Mouse (Mus musculus) hindbrain, embryonic 15.5 days (tissue): ENCODE measurements around the gene Ddx47. TPM values are rescaled to one million over a fixed set of nuclear protein-coding genes. Genes with fewer than 3 reads are reported as not detected.

Experiments
- ATAC-seq: fragments of 200-750 bp; cut with Nextera tagmentation; 2 replicates; pipeline ENCODE4 v1.8.0; 2017; ENCODE audit warnings: low read depth, moderate number of reproducible peaks, moderate TSS enrichment; ENCODE audit not compliant: low FRiP score
- H3K27ac ChIP-seq: fragments of 300-500 bp; sonication (generic); replicated peaks from 2 replicates; pipeline ENCODE4 v1.5.1; 2015; ENCODE audit warnings: mild to moderate bottlenecking, inconsistent platforms
- H3K27me3 ChIP-seq: fragments of 300-500 bp; sonication (generic); 2 replicates; pipeline ENCODE4 v1.6.1; 2015; ENCODE audit warnings: control low read depth, inconsistent platforms
- H3K36me3 ChIP-seq: fragments of 300-500 bp; sonication (generic); 2 replicates; pipeline ENCODE4 v1.6.1; 2015; ENCODE audit warnings: control low read depth, inconsistent platforms
- H3K4me1 ChIP-seq: fragments of 300-500 bp; sonication (generic); replicated peaks from 2 replicates; pipeline ENCODE4 v1.6.1; 2015; ENCODE audit warnings: control low read depth, inconsistent platforms
- H3K4me2 ChIP-seq: fragments of 300-500 bp; sonication (generic); 2 replicates; pipeline ENCODE4 v1.6.1; 2015; ENCODE audit warnings: moderate library complexity, mild to moderate bottlenecking, inconsistent platforms
- H3K4me3 ChIP-seq: fragments of 300-500 bp; sonication (generic); 2 replicates; pipeline ENCODE4 v1.5.1; 2015; ENCODE audit warnings: mild to moderate bottlenecking, inconsistent platforms
- H3K9ac ChIP-seq: fragments of 300-500 bp; sonication (generic); 2 replicates; pipeline ENCODE4 v1.6.1; 2015; ENCODE audit warnings: inconsistent platforms
- H3K9me3 ChIP-seq: fragments of 300-500 bp; sonication (generic); 2 replicates; pipeline ENCODE4 v1.6.1; 2016; ENCODE audit warnings: control low read depth, inconsistent platforms
- WGBS: fragments of 180-500 bp; shearing (Covaris S2); methylation state at CpG from one replicate; pipeline ENCODE4 v1.1.7; 2015; 5-methylcytosine and 5-hydroxymethylcytosine counted together
- polyA plus RNA-seq: library from polyadenylated mRNA; unstranded; fragments of >200 nt; fragmentation: Nextera tagmentation; extraction: Ambion mirVana; gene quantifications from 2 replicates; pipeline ENCODE4 v1.2.1, GENCODE M21; 2015

Gene Ddx47
- polyA plus RNA-seq, 1 experiment from 2014 or later = 70.5 TPM

DNA sequence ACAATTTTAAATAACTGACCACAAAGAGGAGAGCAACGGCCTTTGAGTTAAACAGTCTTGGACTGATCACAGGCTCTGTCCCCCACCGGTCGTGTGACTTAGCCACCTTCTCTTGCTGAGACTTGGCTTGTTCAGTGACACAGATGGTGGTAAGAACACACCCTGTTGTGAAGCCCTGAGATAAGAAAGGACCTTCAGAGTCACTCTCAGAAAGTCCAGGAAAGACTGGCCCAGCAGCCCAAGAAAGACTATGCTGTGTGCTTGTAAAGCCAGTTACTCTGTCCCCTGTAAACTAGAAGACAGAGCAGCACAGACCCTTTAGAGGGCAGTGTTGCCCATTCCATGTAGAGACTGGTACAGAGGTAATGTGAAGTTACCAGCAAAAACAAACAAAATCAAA, 26.7 kb upstream of the Ddx47 start:
- no peaks in the 10 kb centered on the region for H3K27me3 ChIP-seq
- H3K36me3 ChIP-seq = no peaks in the 10 kb centered on the region
- H3K4me2 ChIP-seq = peak overlapping the region; percentile 97; the same call in 1 of the 2 replicates
- no peaks in the 10 kb centered on the region for H3K9me3 ChIP-seq
- 0 out of 2 replicates have a peak overlapping the region, but pooled peaks have one; percentile 83 for H3K4me3 ChIP-seq
- WGBS = 68% methylated on average over 3 of the region's 3 CpGs
- H3K27ac ChIP-seq = no peak overlapping the region
- ATAC-seq = no peak
- H3K4me1 ChIP-seq = peaks cover 24% of the 10 kb centered on the region
- no peak overlapping the region for H3K9ac ChIP-seq

- Histone ChIP-seq H3K27ac (no peak overlapping the region), H3K27me3 (no peaks in the 10 kb centered on the region), H3K4me2 (no peak overlapping the region), H3K36me3 (no peaks in the 10 kb centered on the region), H3K4me3 (no peak overlapping the region), H3K9me3 (no peaks in the 10 kb centered on the region), H3K9ac (no peak overlapping the region), H3K4me1 (peaks cover 14% of the 10 kb centered on the region)
- no peak for ATAC-seq
- 79% methylated on average over 9 of the region's 9 CpGs for WGBS
Measured at GRCm38 (mm10) chr6:134988377-134988776, 23.0 kb upstream of the Ddx47 start.

DNA sequence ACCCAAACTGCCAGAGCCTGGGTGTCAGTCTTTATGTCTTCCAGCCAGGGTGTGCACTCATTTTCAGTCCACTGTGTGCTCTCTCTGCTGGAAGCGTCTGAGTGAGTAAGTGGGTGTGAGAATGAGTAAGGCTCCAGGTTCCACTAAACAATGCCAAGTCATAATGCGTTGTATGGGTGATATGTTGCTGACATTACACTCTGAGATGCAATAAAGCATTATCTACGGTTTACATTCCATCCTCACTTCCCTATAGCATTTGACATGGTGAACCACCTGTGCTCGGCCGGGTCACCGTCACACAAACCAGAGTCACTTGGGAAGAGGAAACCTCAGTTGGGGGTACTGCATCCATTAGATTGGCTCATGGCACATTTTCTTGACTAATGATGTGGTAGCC, 20.7 kb upstream of the Ddx47 start:
- H3K4me1 ChIP-seq = no peaks in the 10 kb centered on the region
- no peak overlapping the region for H3K9ac ChIP-seq
- H3K27me3 ChIP-seq = no peaks in the 10 kb centered on the region
- ATAC-seq = no peak
- no peaks in the 10 kb centered on the region for H3K9me3 ChIP-seq
- H3K4me2 ChIP-seq = no peak overlapping the region
- no peak overlapping the region for H3K4me3 ChIP-seq
- H3K27ac ChIP-seq = no peak overlapping the region
- WGBS = 93% methylated on average over 6 of the region's 6 CpGs
- H3K36me3 ChIP-seq = no peaks in the 10 kb centered on the region

DNA sequence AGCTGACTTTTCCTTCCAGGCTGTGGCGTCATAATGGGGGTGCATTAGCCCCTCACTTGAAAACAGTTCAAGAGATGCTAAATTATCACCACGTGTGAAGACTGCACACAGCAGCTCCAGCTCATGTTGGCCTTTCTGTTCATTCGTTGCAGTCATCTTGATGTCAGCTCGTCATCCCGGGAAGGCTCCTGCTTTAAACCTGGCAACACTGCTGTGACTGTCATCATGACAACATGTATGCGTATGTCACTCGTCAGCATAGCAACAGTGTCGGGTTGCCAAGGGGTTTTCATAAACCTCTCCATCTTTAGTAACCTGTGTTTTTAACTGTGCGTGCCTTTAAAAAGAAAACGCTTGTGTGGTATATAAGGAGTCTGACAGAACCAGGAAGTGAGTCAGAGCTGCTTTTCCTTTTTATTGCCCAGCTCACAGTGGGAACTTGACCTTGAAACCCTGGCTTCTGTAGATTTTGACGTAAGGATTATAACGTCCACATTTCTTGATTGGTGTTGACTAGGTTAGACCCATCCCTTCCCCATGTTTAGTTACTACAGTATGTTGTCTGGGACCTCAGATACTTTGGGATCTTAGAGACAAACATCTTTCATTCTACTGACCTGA, 17.3 kb upstream of the Ddx47 start:
- no peak for ATAC-seq
- no peaks in the 10 kb centered on the region for H3K4me1 ChIP-seq
- H3K27me3 ChIP-seq = no peaks in the 10 kb centered on the region
- H3K36me3 ChIP-seq = no peaks in the 10 kb centered on the region
- no peak overlapping the region for H3K4me3 ChIP-seq
- H3K27ac ChIP-seq = no peak overlapping the region
- H3K4me2 ChIP-seq = no peak overlapping the region
- H3K9me3 ChIP-seq = no peaks in the 10 kb centered on the region
- WGBS = 79% methylated on average over 12 of the region's 12 CpGs
- no peak overlapping the region for H3K9ac ChIP-seq

DNA sequence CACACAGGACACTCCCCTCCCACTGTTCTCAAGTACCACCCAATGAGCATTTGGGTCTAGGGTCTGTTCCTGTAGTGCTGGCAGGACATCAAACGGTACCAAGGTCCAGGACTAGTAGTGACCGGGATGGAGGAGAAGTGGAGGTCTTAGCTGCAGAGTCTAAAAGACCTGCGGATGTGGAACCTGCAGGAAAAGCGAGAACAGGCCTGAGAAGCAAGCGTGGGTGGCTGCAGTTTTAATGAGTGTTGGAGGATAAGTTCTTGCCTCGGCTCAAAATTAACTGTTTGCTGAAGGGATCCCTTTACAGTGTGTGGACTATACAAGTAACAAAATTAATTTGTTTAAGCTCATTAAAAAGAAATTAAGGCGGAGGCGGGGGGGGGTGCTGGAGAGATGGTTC, 16.4 kb upstream of the Ddx47 start:
- 83% methylated on average over 8 of the region's 8 CpGs for WGBS
- H3K4me2 ChIP-seq = no peak overlapping the region

GRCm38 (mm10) chr6:134996918-134997317, 14.5 kb upstream of the Ddx47 start:
- Histone ChIP-seq H3K9me3 (no peaks in the 10 kb centered on the region), H3K4me3 (no peak overlapping the region)
- WGBS = 68% methylated on average over 2 of the region's 2 CpGs

More for the DNA sequence above, 16.4 kb upstream of the Ddx47 start:
- H3K27me3 ChIP-seq = no peaks in the 10 kb centered on the region
- no peaks in the 10 kb centered on the region for H3K36me3 ChIP-seq
- H3K4me3 ChIP-seq = no peak overlapping the region
- ATAC-seq = no peak
- no peaks in the 10 kb centered on the region for H3K4me1 ChIP-seq
- H3K9me3 ChIP-seq = no peaks in the 10 kb centered on the region
- H3K27ac ChIP-seq = no peak overlapping the region
- H3K9ac ChIP-seq = no peak overlapping the region

DNA sequence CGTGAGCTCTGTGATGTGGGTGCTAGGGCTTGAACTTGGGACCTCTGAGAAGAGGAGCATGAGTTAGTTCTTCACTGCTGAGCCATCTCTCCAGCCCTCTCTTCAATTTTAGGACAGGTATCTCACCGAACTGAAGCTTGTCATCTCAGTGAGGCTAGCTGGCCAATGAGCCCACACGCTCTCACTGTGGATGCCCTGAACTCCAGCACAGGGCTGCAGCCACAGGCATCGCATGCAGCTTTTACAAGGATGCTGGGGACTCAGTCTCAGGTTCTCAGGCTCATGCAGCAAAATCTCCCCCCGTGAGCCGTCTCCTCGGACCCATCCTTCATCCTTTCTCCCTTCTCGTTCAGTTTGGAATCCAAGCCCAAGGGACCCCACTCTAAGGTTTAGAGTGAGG, 13.3 kb upstream of the Ddx47 start:
- no peaks in the 10 kb centered on the region for H3K4me1 ChIP-seq

More at GRCm38 (mm10) chr6:134996918-134997317, 14.5 kb upstream of the Ddx47 start:
- no peaks in the 10 kb centered on the region for H3K36me3 ChIP-seq
- no peak overlapping the region for H3K9ac ChIP-seq
- H3K4me2 ChIP-seq = no peak overlapping the region
- no peaks in the 10 kb centered on the region for H3K27me3 ChIP-seq
- no peak overlapping the region for H3K27ac ChIP-seq
- no peak for ATAC-seq
- H3K4me1 ChIP-seq = no peaks in the 10 kb centered on the region

GRCm38 (mm10) chr6:134998781-134999180, 12.6 kb upstream of the Ddx47 start:
- H3K4me3 ChIP-seq = no peak overlapping the region
- H3K27me3 ChIP-seq = no peaks in the 10 kb centered on the region
- H3K4me1 ChIP-seq = no peaks in the 10 kb centered on the region
- H3K9ac ChIP-seq = no peak overlapping the region
- no peak for ATAC-seq
- WGBS = 79% methylated on average over 3 of the region's 3 CpGs
- no peak overlapping the region for H3K27ac ChIP-seq
- H3K9me3 ChIP-seq = no peaks in the 10 kb centered on the region
- no peaks in the 10 kb centered on the region for H3K36me3 ChIP-seq
- H3K4me2 ChIP-seq = no peak overlapping the region

More for the DNA sequence above, 13.3 kb upstream of the Ddx47 start:
- H3K4me2 ChIP-seq = no peak overlapping the region
- H3K9me3 ChIP-seq = no peaks in the 10 kb centered on the region
- no peak overlapping the region for H3K4me3 ChIP-seq
- no peaks in the 10 kb centered on the region for H3K36me3 ChIP-seq
- no peak overlapping the region for H3K27ac ChIP-seq
- WGBS = 92% methylated on average over 8 of the region's 8 CpGs
- H3K27me3 ChIP-seq = no peaks in the 10 kb centered on the region
- no peak overlapping the region for H3K9ac ChIP-seq
- ATAC-seq = no peak

GRCm38 (mm10) chr6:135000272-135000671, 11.1 kb upstream of the Ddx47 start:
- Histone ChIP-seq H3K4me3 (no peak overlapping the region), H3K9me3 (no peaks in the 10 kb centered on the region), H3K27ac (no peak overlapping the region), H3K36me3 (no peaks in the 10 kb centered on the region), H3K4me1 (no peaks in the 10 kb centered on the region), H3K9ac (no peak overlapping the region), H3K4me2 (no peak overlapping the region), H3K27me3 (no peaks in the 10 kb centered on the region)
- no peak for ATAC-seq
- WGBS = 75% methylated on average over 4 of the region's 4 CpGs

GRCm38 (mm10) chr6:135001991-135002390, 9.4 kb upstream of the Ddx47 start:
- H3K27ac ChIP-seq = no peak overlapping the region
- H3K4me1 ChIP-seq = no peaks in the 10 kb centered on the region
- ATAC-seq = no peak
- 89% methylated on average over 4 of the region's 4 CpGs for WGBS
- H3K9ac ChIP-seq = no peak overlapping the region
- no peaks in the 10 kb centered on the region for H3K9me3 ChIP-seq
- no peak overlapping the region for H3K4me3 ChIP-seq
- H3K27me3 ChIP-seq = no peaks in the 10 kb centered on the region
- no peak overlapping the region for H3K4me2 ChIP-seq
- no peaks in the 10 kb centered on the region for H3K36me3 ChIP-seq

DNA sequence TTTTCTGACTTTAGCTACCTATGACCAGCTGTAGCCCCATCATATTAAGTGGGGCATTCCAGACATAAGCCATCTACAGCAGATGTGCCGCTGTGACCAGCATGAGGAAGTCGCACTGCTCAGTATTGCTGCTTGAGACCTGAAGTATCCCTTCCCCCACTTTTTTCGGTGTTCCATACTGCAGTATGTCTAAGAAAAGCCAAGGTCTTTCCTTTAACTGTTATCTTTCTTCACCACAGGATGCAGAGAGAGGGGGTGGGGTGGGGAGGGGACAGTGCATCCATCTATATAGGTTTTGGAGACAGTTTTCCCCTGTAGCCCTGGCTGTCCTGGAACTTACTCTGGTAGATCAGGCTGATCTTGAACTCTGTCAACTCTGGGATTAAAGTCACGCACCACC, 5.0 kb upstream of the Ddx47 start:
- Histone ChIP-seq H3K4me1 (no peaks in the 10 kb centered on the region), H3K27me3 (no peaks in the 10 kb centered on the region), H3K4me3 (no peak overlapping the region), H3K36me3 (no peaks in the 10 kb centered on the region), H3K27ac (no peak overlapping the region), H3K4me2 (no peak overlapping the region), H3K9ac (no peak overlapping the region), H3K9me3 (no peaks in the 10 kb centered on the region)
- no peak for ATAC-seq
- 95% methylated on average over 4 of the region's 4 CpGs for WGBS

GRCm38 (mm10) chr6:135011734-135012116, 313 bp downstream of the Ddx47 start:
- H3K27ac ChIP-seq = peak overlapping the region; percentile 63
- peak; percentile 77 for ATAC-seq
- peak overlapping the region; percentile 65 for H3K4me3 ChIP-seq
- H3K27me3 ChIP-seq = no peaks in the 10 kb centered on the region
- no peaks in the 10 kb centered on the region for H3K9me3 ChIP-seq
- H3K36me3 ChIP-seq = peaks cover 29% of the 10 kb centered on the region
- peaks cover 7% of the 10 kb centered on the region for H3K4me1 ChIP-seq
- peak overlapping the region; percentile 74 for H3K9ac ChIP-seq
- 3% methylated on average over 14 of the region's 14 CpGs for WGBS
- peak overlapping the region; percentile 65 for H3K4me2 ChIP-seq

- Histone ChIP-seq H3K4me1 (peaks cover 5% of the 10 kb centered on the region), H3K9me3 (no peaks in the 10 kb centered on the region), H3K27ac (no peak overlapping the region), H3K4me2 (no peak overlapping the region), H3K9ac (no peak overlapping the region), H3K4me3 (no peak overlapping the region), H3K27me3 (no peaks in the 10 kb centered on the region), H3K36me3 (peaks cover 81% of the 10 kb centered on the region)
- 98% methylated on average over 11 of the region's 11 CpGs for WGBS
- ATAC-seq = no peak
Measured at GRCm38 (mm10) chr6:135017211-135017610, 5.8 kb downstream of the Ddx47 start.
